Mouse (Mus musculus) gastrocnemius, postnatal 36 days (tissue): ENCODE data around the gene Ccm2. TPM values are rescaled to one million over a fixed set of nuclear protein-coding genes. Genes with fewer than 3 reads are reported as not detected.

Source experiments
- DNase-seq, 2 experiments: peaks; one replicate each; pipeline ENCODE4 v3.0.0; 2022
- intact Hi-C: fragments of 180-260 bp; cut with DNase I; formaldehyde crosslinking; loops from one replicate; pipeline ENCODE4 v1.15.1; 2025
- total RNA-seq, 2 experiments: library from RNA; stranded (reverse); gene quantifications; 2 replicates each; pipeline ENCODE4 v1.2.3; 2021

Gene Ccm2
- total RNA-seq, 2 experiments from 2014 or later = 24.4 to 26.6 TPM

- DNase-seq = peak; percentile 97 to 98
- intact Hi-C loops = no loop called here
These were observed 18.3 kb upstream of the Ccm2 start for GRCm38 (mm10) chr11:6528186-6529006.

GRCm38 (mm10) chr11:6529961-6530360, 16.7 kb upstream of the Ccm2 start:
- intact Hi-C loops = no loop called here
- no peak for DNase-seq

GRCm38 (mm10) chr11:6530746-6531145, 15.9 kb upstream of the Ccm2 start:
- intact Hi-C loops = no loop called here

DNA sequence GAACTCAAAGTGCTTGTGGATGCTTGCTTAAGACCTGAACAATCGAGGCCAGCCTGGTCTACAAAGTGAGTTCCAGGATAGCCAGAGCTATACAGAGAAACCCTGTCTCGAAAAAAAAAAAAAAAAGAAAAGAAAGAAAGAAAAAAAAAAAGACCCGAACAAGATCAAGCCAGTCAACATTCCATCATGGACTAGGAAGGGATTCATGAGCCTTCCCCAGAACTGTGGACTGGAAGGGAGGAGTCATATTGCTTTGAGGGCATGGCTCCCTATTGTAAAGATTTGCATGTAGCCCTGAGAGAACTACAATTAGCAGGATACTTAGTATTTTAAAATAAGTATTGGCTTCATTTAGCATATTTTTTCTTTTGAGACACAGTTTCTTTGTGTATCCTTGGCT, 2.0 kb upstream of the Ccm2 start:
- intact Hi-C loops = no loop called here
- DNase-seq = no peak

More at GRCm38 (mm10) chr11:6530746-6531145, 15.9 kb upstream of the Ccm2 start:
- DNase-seq = no peak

- DNase-seq = no peak
- intact Hi-C loops = no loop called here
These were observed 1.4 kb upstream of the Ccm2 start for GRCm38 (mm10) chr11:6545186-6545856.

DNA sequence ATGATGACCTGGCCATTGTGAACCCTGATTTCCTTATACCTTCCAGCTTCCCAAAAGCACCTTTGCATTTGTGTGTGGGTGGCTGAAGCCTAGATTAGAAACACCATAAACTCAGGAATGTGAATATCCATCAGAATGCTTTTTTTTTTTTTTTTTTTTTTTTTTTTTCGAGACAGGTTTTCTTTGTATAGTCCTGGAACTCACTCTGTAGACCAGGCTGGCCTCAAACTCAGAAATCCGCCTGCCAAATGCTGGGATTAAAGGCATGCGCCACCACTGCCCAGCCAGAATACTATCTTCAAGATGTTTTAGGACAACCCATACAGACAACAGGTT, 862 bp upstream of the Ccm2 start:
- intact Hi-C loops = no loop called here
- DNase-seq = no peak

GRCm38 (mm10) chr11:6547037-6547680, 472 bp downstream of the Ccm2 start:
- intact Hi-C loops = no loop called here
- peak; percentile 62 to 68 for DNase-seq

DNA sequence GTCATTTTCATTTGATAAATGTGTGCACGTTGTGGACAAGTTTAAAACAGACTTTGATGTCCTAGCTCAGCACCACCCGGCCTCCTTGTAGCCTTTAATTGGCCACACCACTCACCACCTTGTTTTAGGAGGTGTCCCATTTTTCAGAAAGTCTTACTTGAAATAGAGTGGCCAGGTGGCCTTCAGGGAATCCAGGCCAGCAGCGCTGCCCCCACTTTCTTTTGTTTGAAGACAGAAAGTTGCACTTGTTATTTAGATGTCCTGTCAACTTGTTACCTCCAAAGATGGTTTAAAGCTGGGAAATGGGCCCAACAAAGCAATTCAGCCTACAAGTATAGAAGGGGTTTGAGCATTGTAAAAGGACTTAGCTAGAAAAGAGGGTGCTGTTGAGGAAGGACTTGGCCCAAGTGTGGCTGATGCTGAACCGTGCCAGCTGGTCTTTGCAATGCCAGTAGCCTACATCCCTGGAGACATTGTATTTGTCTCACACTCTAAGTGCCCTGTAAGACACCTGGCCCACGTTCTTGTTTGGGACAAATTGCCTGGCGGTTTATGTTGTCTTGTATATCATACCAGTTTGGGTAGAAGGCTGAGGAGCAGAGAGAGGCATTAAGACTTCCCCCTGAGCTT, 1.1 kb downstream of the Ccm2 start:
- DNase-seq = no peak
- intact Hi-C loops = no loop called here

DNA sequence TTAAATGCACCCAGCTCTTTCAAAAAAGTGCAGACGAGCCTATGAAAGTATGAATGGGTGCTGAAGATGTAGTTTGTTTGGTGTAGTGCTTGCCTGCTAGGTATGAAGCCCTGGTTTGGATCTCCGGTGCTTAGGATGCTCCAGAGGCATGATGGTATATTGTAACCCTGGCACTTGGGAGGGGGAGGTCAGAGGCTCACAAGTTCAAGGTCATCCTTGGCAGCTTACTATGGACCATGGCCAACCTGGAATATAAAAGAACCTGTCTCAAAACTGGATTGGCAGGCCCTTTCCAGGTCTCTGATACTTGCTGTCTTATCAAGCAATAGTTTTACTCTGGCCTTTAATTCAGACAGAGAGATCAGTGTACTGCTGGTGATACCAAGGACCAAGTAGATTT, 3.1 kb downstream of the Ccm2 start:
- intact Hi-C loops = no loop called here
- no peak for DNase-seq

DNA sequence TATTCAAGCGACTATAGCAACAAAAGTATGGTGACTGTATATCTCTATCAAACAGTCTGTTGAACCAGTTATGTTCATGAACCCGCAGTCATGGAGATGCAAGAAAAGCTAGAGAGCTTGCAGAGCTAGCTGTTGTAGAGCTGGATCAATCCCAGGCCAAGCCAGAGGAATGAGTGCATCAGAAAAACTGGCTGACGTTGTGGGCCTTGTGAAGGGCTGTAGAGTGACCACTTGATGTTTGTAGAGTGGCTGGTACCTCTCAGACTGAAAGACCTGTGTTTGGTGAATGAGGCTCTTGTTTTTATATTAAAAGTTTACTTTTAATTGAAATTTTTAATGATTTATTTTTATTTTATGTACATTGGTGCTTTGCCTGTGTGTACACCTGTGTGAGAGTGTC, 3.5 kb downstream of the Ccm2 start:
- intact Hi-C loops = no loop called here
- DNase-seq = no peak

- DNase-seq = no peak
- intact Hi-C loops = loop anchor here (5.0 kb wide), 1 partner anchor 64 kb away; no protein-coding TSS in a partner anchor
These were observed 11.5 kb downstream of the Ccm2 start for GRCm38 (mm10) chr11:6558234-6558633.

- intact Hi-C loops = loop anchor here (5.0 kb wide), 1 partner anchor 62 kb away; no protein-coding TSS in a partner anchor
- DNase-seq = no peak
These were observed 13.3 kb downstream of the Ccm2 start for GRCm38 (mm10) chr11:6559996-6560395.

- intact Hi-C loops = no loop called here
- DNase-seq = no peak
These were observed 14.1 kb downstream of the Ccm2 start for GRCm38 (mm10) chr11:6560655-6561360.

DNA sequence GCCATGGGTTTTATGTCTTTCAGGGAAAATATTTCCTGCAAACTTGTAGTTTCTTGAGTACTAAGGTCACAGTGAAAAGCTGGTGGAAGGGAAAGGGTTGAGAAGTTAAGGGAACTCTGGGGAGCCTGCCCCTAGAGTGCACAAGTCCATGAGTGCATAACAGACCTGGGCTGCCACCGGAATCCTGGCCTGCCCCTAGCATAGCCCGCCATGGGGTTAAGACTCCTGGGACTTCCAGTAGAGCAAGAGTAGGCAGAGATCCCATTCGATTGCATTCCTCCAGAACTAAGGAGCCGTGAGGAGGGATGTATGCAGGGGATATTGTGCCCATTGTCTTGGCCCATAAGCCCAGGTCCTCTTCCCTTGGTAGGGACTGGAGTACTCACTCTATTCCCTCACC, 14.8 kb downstream of the Ccm2 start:
- DNase-seq = no peak
- intact Hi-C loops = no loop called here

DNA sequence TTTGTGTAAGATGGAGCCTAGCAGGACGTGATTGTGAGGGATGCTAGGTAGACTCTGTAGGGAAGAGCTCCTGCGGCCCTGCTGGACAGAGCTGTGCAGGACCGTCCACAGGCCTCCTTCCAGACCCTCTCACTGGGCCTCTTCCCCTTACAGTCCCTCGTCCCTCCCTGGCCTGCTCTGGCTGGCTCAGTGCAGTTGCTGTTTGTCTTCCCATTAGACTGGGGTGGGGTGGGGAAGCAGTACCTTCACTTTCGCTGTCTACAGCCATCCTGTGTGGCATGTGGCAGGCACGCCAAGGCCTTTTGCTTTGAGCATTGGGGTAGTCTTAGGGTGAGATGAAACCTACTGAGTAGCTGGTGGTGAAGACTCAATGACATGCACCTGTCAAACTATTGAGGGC, 15.7 kb downstream of the Ccm2 start:
- DNase-seq = no peak
- intact Hi-C loops = no loop called here

DNA sequence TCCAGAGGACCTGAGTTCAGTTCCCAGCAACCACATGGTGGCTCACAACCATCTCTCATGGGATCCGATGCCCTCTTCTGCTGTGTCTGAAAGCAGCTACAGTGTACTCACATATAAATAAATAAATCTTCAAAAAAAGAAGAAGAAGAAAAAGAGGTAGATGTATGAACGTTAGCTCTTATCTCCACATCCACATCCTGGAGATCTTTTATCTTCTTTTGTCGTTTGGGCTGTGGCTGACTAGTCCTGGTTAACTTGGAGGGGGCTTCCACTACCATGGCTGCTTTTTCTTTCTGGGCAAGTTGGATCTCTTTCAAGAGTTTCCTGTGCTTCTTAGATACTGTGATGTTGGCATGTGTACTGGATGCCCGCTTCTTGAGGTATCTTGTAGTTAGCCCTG, 16.5 kb downstream of the Ccm2 start:
- intact Hi-C loops = no loop called here

GRCm38 (mm10) chr11:6566496-6566895, 19.8 kb downstream of the Ccm2 start:
- no peak for DNase-seq
- intact Hi-C loops = no loop called here

More for the DNA sequence above, 16.5 kb downstream of the Ccm2 start:
- no peak for DNase-seq

- no peak for DNase-seq
- intact Hi-C loops = no loop called here
These were observed 21.3 kb downstream of the Ccm2 start for GRCm38 (mm10) chr11:6567951-6568350.

GRCm38 (mm10) chr11:6568584-6569409, 22.1 kb downstream of the Ccm2 start:
- peak in 1 of 2 experiments; percentile 41 for DNase-seq
- intact Hi-C loops = no loop called here

DNA sequence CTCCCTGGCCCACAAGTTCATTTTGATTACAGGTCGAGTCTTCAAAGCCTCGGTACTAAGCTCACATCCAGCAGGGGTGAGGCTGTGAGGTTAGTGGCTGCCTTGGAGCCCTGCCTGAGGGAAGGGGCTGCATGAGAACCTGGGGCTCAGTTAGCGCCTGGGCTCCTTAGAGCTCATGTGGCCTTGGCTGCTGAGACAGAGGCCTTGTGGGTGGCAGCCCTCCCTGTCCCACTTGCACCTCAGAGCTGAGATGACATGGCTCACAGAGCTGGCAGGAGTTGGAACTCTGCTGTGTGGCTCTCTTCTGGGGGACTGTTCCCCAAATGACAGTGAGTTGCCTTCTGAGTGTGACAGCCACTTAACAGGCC, 22.7 kb downstream of the Ccm2 start:
- intact Hi-C loops = no loop called here
- no peak for DNase-seq
